Mouse (Mus musculus): Measurements from ENCODE around the gene E2f2.

DNA sequence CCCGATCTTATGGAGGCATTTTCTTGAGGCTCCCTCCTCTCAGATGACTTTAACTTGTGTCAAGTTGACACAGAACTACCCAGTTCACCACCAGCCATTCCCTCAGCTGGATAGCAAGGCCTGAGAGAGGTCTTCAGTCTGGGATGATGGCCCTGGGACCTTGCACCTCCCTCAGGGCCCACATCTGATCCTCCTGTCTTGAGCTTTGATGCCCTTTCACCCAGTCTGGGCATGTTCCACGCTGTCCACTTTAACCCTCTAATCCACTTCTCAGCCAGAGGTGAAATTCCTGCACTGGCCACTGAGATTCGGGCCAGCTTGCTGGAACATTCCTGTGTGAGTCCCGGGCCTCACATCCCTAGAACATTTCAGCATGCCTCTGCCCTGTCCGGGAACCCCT lies 46.2 kb upstream of the E2f2 start:
- TF ChIP-seq CTCF (IDR thresholded peaks at IDR 0.05; ENCODE audit: extremely low read depth, insufficient read depth, low read length) (no peak), POLR2A (IDR thresholded peaks at IDR 0.05; ENCODE audit: extremely low read depth, insufficient read depth, low read length) (no peak)
